Mouse (Mus musculus): Measurements from ENCODE around the gene Tmprss12. TPM values are rescaled to one million over a fixed set of nuclear protein-coding genes. Genes with fewer than 3 reads are reported as not detected.
A peak's percentile ranks its signal among the peaks of the same experiment; 100 is the strongest.
"Not testable (repeated sequence)": the region's sequence is repeated elsewhere in the genome, so short reads cannot be mapped to it uniquely, and the experiment has no call there.

Gene Tmprss12
- polyA plus RNA-seq, 1 experiment from 2014 or later, result not detected

DNA sequence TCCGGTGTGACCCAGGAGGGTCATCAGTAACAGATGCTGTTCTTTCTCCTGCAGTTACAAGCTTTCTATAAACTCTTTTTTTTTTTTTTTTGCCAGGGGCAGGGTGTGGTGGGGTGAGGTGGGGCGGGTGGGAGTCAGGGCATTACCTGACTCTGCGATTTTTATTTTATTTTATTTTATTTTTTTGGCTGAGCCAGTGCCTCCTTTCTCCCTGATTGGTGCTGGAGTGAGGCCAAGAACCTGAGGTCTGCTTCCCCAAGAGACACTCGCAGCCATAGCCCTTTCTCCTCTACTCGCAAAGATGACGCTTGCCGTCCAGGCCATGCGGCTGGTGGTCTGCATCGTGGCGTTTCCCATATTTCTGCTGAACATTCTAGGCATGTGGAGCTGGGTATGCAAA, 54.0 kb downstream of the Tmprss12 start, which contains the start of gene Mettl7a3:
Mettl7a3 (plus strand) TSS at position 301 of the 400 bp plus-strand sequence.
- Histone ChIP-seq H3K36me3 (ENCODE audit: control insufficient read depth, insufficient read depth, low read length) (no peaks in the 10 kb centered on the region), H3K4me3 (ENCODE audit: low read depth, low read length) (no peak within 1 kb of the TSS), H3K27me3 (ENCODE audit: control insufficient read depth, insufficient read depth, low read length) (no peaks in the 10 kb centered on the region), H3K9ac (ENCODE audit: low read length) (no peak within 1 kb of the TSS), H3K27ac (replicated peaks) (no peak within 1 kb of the TSS), H3K9me3 (ENCODE audit: control insufficient read depth, low read length) (no peaks in the 10 kb centered on the region), H3K4me1 (replicated peaks; ENCODE audit: control insufficient read depth, insufficient read depth) (no peaks in the 10 kb centered on the region), H3K4me2 (replicated peaks; ENCODE audit: low read depth) (no peak within 1 kb of the TSS)
- DNase-seq (ENCODE audit: low spot score), result no peak
- 77% methylated on average over 10 of the region's 10 CpGs for WGBS
- TF ChIP-seq EP300 (optimal IDR thresholded peaks at IDR 0.05), result no peak
- no peak for TF ChIP-seq CTCF (IDR thresholded peaks at IDR 0.05; ENCODE audit: low read depth)
- no peak for ATAC-seq (ENCODE audit: low FRiP score, low TSS enrichment)

DNA sequence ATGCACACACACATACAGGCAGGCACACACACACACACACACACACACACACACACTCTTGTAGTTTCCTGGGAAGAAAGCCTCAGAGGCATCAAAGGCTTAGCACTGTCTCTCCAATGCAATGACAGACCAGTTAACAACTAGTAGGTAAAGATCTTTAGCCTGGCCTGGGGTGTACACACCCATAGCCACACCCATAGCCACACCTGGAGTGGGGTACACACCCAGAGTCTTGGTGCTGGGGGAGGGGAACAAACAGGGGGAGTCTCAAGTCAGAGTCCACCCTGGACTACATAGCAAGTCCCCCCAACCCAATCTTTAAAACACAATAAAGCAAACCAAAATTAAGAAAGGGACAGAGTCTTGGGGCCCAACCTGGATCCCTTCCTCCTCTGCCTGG, 56.7 kb downstream of the Tmprss12 start:
- not testable (repeated sequence) for H3K27ac ChIP-seq (replicated peaks); H3K4me3 ChIP-seq (ENCODE audit: low read depth, low read length); H3K9ac ChIP-seq (ENCODE audit: low read length); H3K4me2 ChIP-seq (replicated peaks; ENCODE audit: low read depth); H3K36me3 ChIP-seq (ENCODE audit: control insufficient read depth, insufficient read depth, low read length); H3K27me3 ChIP-seq (ENCODE audit: control insufficient read depth, insufficient read depth, low read length); H3K9me3 ChIP-seq (ENCODE audit: control insufficient read depth, low read length); DNase-seq (ENCODE audit: low spot score); H3K4me1 ChIP-seq (replicated peaks; ENCODE audit: control insufficient read depth, insufficient read depth)
- ATAC-seq (ENCODE audit: low FRiP score, low TSS enrichment), result peak; percentile 51; the same call in 1 of the 2 replicates

GRCm38 (mm10) chr15:100337847-100338246, 57.2 kb downstream of the Tmprss12 start:
- peak; percentile 68 for TF ChIP-seq CTCF (IDR thresholded peaks at IDR 0.05; ENCODE audit: low read depth)
- H3K36me3 ChIP-seq (ENCODE audit: control insufficient read depth, insufficient read depth, low read length); H3K27ac ChIP-seq (replicated peaks); H3K4me3 ChIP-seq (ENCODE audit: low read depth, low read length); H3K4me1 ChIP-seq (replicated peaks; ENCODE audit: control insufficient read depth, insufficient read depth); H3K4me2 ChIP-seq (replicated peaks; ENCODE audit: low read depth); H3K27me3 ChIP-seq (ENCODE audit: control insufficient read depth, insufficient read depth, low read length); H3K9ac ChIP-seq (ENCODE audit: low read length); H3K9me3 ChIP-seq (ENCODE audit: control insufficient read depth, low read length): not testable (repeated sequence)
- 20% methylated on average over 10 of the region's 10 CpGs for WGBS
- ATAC-seq (ENCODE audit: low FRiP score, low TSS enrichment), result peak; percentile 61; the same call in 1 of the 2 replicates
- peak; percentile 48 for DNase-seq (ENCODE audit: low spot score)

- not testable (repeated sequence) for DNase-seq (ENCODE audit: low spot score); H3K27ac ChIP-seq (replicated peaks); H3K9ac ChIP-seq (ENCODE audit: low read length); H3K4me2 ChIP-seq (replicated peaks; ENCODE audit: low read depth); H3K36me3 ChIP-seq (ENCODE audit: control insufficient read depth, insufficient read depth, low read length); H3K9me3 ChIP-seq (ENCODE audit: control insufficient read depth, low read length); ATAC-seq (ENCODE audit: low FRiP score, low TSS enrichment); H3K4me3 ChIP-seq (ENCODE audit: low read depth, low read length); H3K27me3 ChIP-seq (ENCODE audit: control insufficient read depth, insufficient read depth, low read length); H3K4me1 ChIP-seq (replicated peaks; ENCODE audit: control insufficient read depth, insufficient read depth)
- WGBS, result 28% methylated on average over 4 of the region's 5 CpGs
Observed at GRCm38 (mm10) chr15:100341314-100341980, 60.8 kb downstream of the Tmprss12 start.

Other genes with a start within 250 kb of the Tmprss12 start
- 5.2 TPM in 2 replicates for gene Dip2b, start 242.2 kb upstream of the Tmprss12 start, polyA plus RNA-seq (2015; fragmentation: Nextera tagmentation; extraction: Ambion mirVana)
- 27.3 and 27.7 TPM in 2 replicates for gene Atf1, start 53.0 kb upstream of the Tmprss12 start, polyA plus RNA-seq (2015; fragmentation: Nextera tagmentation; extraction: Ambion mirVana)
- 9.1 and 9.5 TPM in 2 replicates for gene Mettl7a1, start 23.3 kb downstream of the Tmprss12 start, polyA plus RNA-seq (2015; fragmentation: Nextera tagmentation; extraction: Ambion mirVana)
- not detected in 2 replicates for gene Mettl7a3, start 54.1 kb downstream of the Tmprss12 start, polyA plus RNA-seq (2015; fragmentation: Nextera tagmentation; extraction: Ambion mirVana)
- 0.17 TPM in 1 of 2 replicates, not detected in the other for gene Methig1, start 72.3 kb downstream of the Tmprss12 start, polyA plus RNA-seq (2015; fragmentation: Nextera tagmentation; extraction: Ambion mirVana)
- gene Mettl7a2, start 72.4 kb downstream of the Tmprss12 start, polyA plus RNA-seq (2015; fragmentation: Nextera tagmentation; extraction: Ambion mirVana), result not detected in 2 replicates
- gene Higd1c, start 83.7 kb downstream of the Tmprss12 start, polyA plus RNA-seq (2015; fragmentation: Nextera tagmentation; extraction: Ambion mirVana), result not detected in 2 replicates
- 0.11 and 0.15 TPM in 2 replicates for gene Gm5475, start 141.3 kb downstream of the Tmprss12 start, polyA plus RNA-seq (2015; fragmentation: Nextera tagmentation; extraction: Ambion mirVana)
- 12.2 and 15.8 TPM in 2 replicates for gene Slc11a2, start 144.2 kb downstream of the Tmprss12 start, polyA plus RNA-seq (2015; fragmentation: Nextera tagmentation; extraction: Ambion mirVana)
- gene Letmd1, start 188.2 kb downstream of the Tmprss12 start, polyA plus RNA-seq (2015; fragmentation: Nextera tagmentation; extraction: Ambion mirVana), result 9.8 and 10.9 TPM in 2 replicates
- gene Csrnp2, start 214.7 kb downstream of the Tmprss12 start, polyA plus RNA-seq (2015; fragmentation: Nextera tagmentation; extraction: Ambion mirVana), result 2.6 and 2.8 TPM in 2 replicates